Mouse (Mus musculus) forebrain, embryonic 13.5 days (tissue): ENCODE measurements around the gene Ddah1. TPM values are rescaled to one million over a fixed set of nuclear protein-coding genes. Genes with fewer than 3 reads are reported as not detected.

Source experiments
- ATAC-seq: fragments of 200-750 bp; cut with Nextera tagmentation; 2 replicates; pipeline ENCODE4 v1.8.0; 2017
- H3K27ac ChIP-seq: fragments of 300-500 bp; sonication (generic); 2 replicates; pipeline ENCODE4 v1.5.1; 2015; ENCODE audit warnings: inconsistent platforms, mild to moderate bottlenecking, moderate library complexity
- H3K27me3 ChIP-seq: fragments of 300-500 bp; sonication (generic); 2 replicates; pipeline ENCODE4 v1.6.1; 2015; ENCODE audit warnings: mild to moderate bottlenecking, inconsistent platforms
- H3K36me3 ChIP-seq: fragments of 300-500 bp; sonication (generic); 2 replicates; pipeline ENCODE4 v1.6.1; 2015; ENCODE audit warnings: mild to moderate bottlenecking, inconsistent platforms; ENCODE audit not compliant: poor library complexity, severe bottlenecking
- H3K4me1 ChIP-seq: fragments of 300-500 bp; sonication (generic); 2 replicates; pipeline ENCODE4 v1.6.1; 2015; ENCODE audit warnings: inconsistent platforms
- H3K4me2 ChIP-seq: fragments of 300-500 bp; sonication (generic); 2 replicates; pipeline ENCODE4 v1.6.1; 2015; ENCODE audit warnings: inconsistent platforms, mild to moderate bottlenecking, moderate library complexity
- H3K4me3 ChIP-seq: fragments of 300-500 bp; sonication (generic); 2 replicates; pipeline ENCODE4 v1.5.1; 2015; ENCODE audit warnings: mild to moderate bottlenecking, inconsistent platforms
- H3K9ac ChIP-seq: fragments of 300-500 bp; sonication (generic); 2 replicates; pipeline ENCODE4 v1.6.1; 2015; ENCODE audit warnings: mild to moderate bottlenecking, inconsistent platforms
- H3K9me3 ChIP-seq: fragments of 300-500 bp; sonication (generic); replicated peaks from 2 replicates; pipeline ENCODE4 v1.6.1; 2016; ENCODE audit warnings: inconsistent platforms
- WGBS: fragments of 180-500 bp; shearing (Covaris S2); methylation state at CpG from one replicate; pipeline ENCODE4 v1.1.7; 2015; 5-methylcytosine and 5-hydroxymethylcytosine counted together
- polyA plus RNA-seq: library from polyadenylated mRNA; unstranded; fragments of >200 nt; fragmentation: Nextera tagmentation; extraction: Ambion mirVana; gene quantifications from 2 replicates; pipeline ENCODE4 v1.2.1, GENCODE M21; 2015

The Ddah1 gene
- polyA plus RNA-seq, 1 experiment from 2014 or later = 149 TPM

DNA sequence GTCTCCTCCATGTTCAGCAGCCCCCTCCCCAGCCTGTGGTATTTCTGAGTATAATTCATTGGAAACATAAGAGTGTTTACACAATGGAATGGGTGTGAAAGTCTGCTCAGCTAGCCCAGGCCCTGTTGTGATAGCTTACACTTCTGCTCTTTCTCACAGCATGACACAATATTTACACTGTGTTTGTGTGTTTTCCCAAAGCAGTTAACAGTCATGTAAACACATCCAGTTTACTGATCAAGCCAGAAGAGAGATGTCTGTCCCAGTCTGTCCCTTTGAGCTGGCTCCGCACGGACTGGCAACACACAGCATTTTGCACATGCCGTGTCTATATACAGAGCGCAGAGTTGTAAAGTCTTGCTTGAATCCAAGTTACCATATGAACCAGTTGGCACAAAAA lies 32.2 kb downstream of the Ddah1 start:
- H3K4me2 ChIP-seq = no peak overlapping the region
- H3K9ac ChIP-seq = no peak overlapping the region
- H3K27me3 ChIP-seq = no peaks in the 10 kb centered on the region
- no peaks in the 10 kb centered on the region for H3K4me1 ChIP-seq
- no peaks in the 10 kb centered on the region for H3K36me3 ChIP-seq
- no peaks in the 10 kb centered on the region for H3K9me3 ChIP-seq
- WGBS = 84% methylated on average over 4 of the region's 4 CpGs
- no peak overlapping the region for H3K4me3 ChIP-seq
- H3K27ac ChIP-seq = no peak overlapping the region
- peak; percentile 88 for ATAC-seq

DNA sequence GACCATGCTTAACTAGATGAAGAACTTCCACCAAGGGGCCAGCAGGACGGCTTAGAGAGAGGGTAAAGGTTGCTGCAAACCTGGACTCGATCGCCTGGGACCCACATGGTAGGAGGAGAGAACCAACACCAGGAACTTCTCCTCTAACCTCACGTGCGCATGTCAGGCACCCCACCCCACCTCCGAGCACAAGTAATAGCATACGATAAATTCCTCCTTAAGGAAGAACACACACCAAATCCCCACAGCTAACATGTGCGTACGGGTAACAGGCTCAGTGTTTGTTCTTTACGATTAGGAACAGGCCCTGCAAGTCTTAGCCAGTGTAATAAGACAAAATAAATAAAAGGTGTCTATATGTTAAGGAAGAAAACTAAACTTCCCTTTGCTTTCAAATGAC lies 35.9 kb downstream of the Ddah1 start:
- Histone ChIP-seq H3K9me3 (no peaks in the 10 kb centered on the region), H3K27ac (no peak overlapping the region), H3K36me3 (no peaks in the 10 kb centered on the region), H3K4me1 (no peaks in the 10 kb centered on the region), H3K4me2 (no peak overlapping the region), H3K4me3 (no peak overlapping the region), H3K9ac (no peak overlapping the region), H3K27me3 (no peaks in the 10 kb centered on the region)
- ATAC-seq = no peak
- WGBS = 89% methylated on average over 10 of the region's 10 CpGs

GRCm38 (mm10) chr3:145795896-145796295 lies 37.4 kb downstream of the Ddah1 start:
- no peak overlapping the region for H3K4me3 ChIP-seq
- H3K9me3 ChIP-seq = no peaks in the 10 kb centered on the region
- ATAC-seq = no peak
- H3K4me2 ChIP-seq = no peak overlapping the region
- H3K9ac ChIP-seq = no peak overlapping the region
- H3K27me3 ChIP-seq = no peaks in the 10 kb centered on the region
- H3K27ac ChIP-seq = no peak overlapping the region
- H3K36me3 ChIP-seq = no peaks in the 10 kb centered on the region
- 76% methylated on average over 7 of the region's 7 CpGs for WGBS
- no peaks in the 10 kb centered on the region; the same call in 1 of the 2 replicates for H3K4me1 ChIP-seq

DNA sequence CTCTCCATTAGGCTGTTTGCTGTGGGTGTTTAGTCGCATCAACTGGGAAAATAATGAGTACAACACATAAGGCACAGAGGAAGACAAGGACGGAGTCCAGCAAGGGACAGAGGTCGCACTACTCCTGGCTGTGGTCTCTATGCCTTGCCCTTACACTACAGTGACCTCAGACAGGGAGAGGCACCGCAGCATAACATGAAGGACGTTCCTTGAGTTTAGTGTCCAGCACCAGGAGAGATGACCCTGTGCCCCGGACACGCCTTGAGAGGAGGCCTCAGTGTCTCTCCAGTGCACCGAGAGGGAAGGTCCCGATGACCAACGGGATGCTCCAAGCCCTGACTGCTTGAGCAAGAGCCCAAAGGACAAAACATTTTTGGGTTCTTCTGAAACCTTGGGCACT lies 39.6 kb downstream of the Ddah1 start:
- WGBS = 93% methylated on average over 10 of the region's 10 CpGs
- H3K27ac ChIP-seq = no peak overlapping the region
- H3K9me3 ChIP-seq = no peaks in the 10 kb centered on the region

DNA sequence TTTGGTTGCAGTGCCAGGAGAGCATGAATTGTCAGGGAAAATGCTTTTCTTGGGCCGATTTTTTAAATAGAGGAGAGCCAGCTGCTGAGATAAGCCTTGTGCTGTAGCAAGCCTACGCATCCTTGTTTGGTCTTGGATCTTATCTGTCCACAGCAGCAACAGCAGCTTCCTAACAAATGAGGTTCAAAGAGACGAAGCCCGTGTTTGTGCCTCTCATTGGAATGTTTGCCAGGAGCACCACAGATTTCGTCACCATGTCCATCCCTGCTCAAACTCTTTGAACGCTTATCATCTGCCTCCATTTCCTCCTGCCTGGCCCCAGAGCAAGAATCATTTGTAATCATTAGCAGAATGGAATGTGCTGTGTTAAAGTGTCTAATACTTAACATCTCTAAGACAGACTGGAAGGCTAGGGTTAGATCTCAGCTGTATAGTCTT lies 40.3 kb downstream of the Ddah1 start:
- no peaks in the 10 kb centered on the region for H3K27me3 ChIP-seq
- ATAC-seq = no peak
- no peaks in the 10 kb centered on the region; the same call in 1 of the 2 replicates for H3K4me1 ChIP-seq
- H3K9me3 ChIP-seq = no peaks in the 10 kb centered on the region
- no peak overlapping the region for H3K4me2 ChIP-seq
- H3K9ac ChIP-seq = no peak overlapping the region
- H3K4me3 ChIP-seq = no peak overlapping the region
- no peaks in the 10 kb centered on the region for H3K36me3 ChIP-seq
- WGBS = 83% methylated on average over 6 of the region's 6 CpGs
- H3K27ac ChIP-seq = no peak overlapping the region

More for the DNA sequence above, 39.6 kb downstream of the Ddah1 start:
- H3K27me3 ChIP-seq = no peaks in the 10 kb centered on the region
- H3K4me1 ChIP-seq = no peaks in the 10 kb centered on the region; the same call in 1 of the 2 replicates
- no peak overlapping the region for H3K9ac ChIP-seq
- ATAC-seq = no peak
- no peaks in the 10 kb centered on the region for H3K36me3 ChIP-seq
- no peak overlapping the region for H3K4me3 ChIP-seq
- no peak overlapping the region for H3K4me2 ChIP-seq

- H3K27ac ChIP-seq = no peak overlapping the region
- H3K9me3 ChIP-seq = no peaks in the 10 kb centered on the region
- H3K27me3 ChIP-seq = no peaks in the 10 kb centered on the region
- peaks cover 2% of the 10 kb centered on the region; the same call in 1 of the 2 replicates for H3K4me1 ChIP-seq
- no peak overlapping the region for H3K4me2 ChIP-seq
- 84% methylated on average over 3 of the region's 3 CpGs for WGBS
- H3K36me3 ChIP-seq = no peaks in the 10 kb centered on the region
- no peak for ATAC-seq
- no peak overlapping the region for H3K4me3 ChIP-seq
- H3K9ac ChIP-seq = no peak overlapping the region
These were observed 40.9 kb downstream of the Ddah1 start for GRCm38 (mm10) chr3:145799365-145799764.

- 86% methylated on average over 6 of the region's 6 CpGs for WGBS
- no peak overlapping the region for H3K4me2 ChIP-seq
- H3K36me3 ChIP-seq = no peaks in the 10 kb centered on the region
- no peak for ATAC-seq
- H3K4me1 ChIP-seq = peaks cover 26% of the 10 kb centered on the region
- no peaks in the 10 kb centered on the region for H3K9me3 ChIP-seq
- H3K27me3 ChIP-seq = no peaks in the 10 kb centered on the region
- no peak overlapping the region for H3K4me3 ChIP-seq
- H3K9ac ChIP-seq = no peak overlapping the region
- no peak overlapping the region for H3K27ac ChIP-seq
These were observed 43.6 kb downstream of the Ddah1 start for GRCm38 (mm10) chr3:145802106-145802505.

DNA sequence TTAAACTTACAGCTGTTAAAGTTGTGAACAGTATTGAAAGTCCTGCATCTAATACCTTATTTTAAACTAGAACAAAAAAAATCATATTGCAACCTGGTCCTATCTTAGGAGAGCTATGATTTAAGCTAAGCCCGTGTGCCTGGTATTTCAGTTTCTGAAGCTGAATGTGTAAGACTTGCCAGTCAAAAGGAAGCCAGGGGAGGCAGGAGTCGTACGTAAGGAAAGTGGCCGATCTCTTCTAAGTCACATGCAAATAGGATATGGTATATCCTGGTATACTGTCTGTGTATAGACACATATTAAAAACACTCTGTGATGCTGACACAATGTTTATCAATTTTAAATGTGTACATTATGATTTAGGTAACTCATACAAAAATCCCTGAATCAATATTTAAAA lies 47.4 kb downstream of the Ddah1 start:
- H3K27ac ChIP-seq = no peak overlapping the region
- no peaks in the 10 kb centered on the region for H3K27me3 ChIP-seq
- peaks cover 26% of the 10 kb centered on the region for H3K4me1 ChIP-seq
- no peaks in the 10 kb centered on the region for H3K36me3 ChIP-seq
- H3K4me3 ChIP-seq = no peak overlapping the region
- H3K9ac ChIP-seq = no peak overlapping the region
- H3K4me2 ChIP-seq = peak overlapping the region; percentile 29; the same call in 1 of the 2 replicates
- WGBS = 7% methylated on average over 4 of the region's 4 CpGs
- 0 out of 2 replicates have a peak, but pooled peaks have one; percentile 24 for ATAC-seq
- no peaks in the 10 kb centered on the region for H3K9me3 ChIP-seq

- peak overlapping the region; percentile 48 for H3K4me2 ChIP-seq
- no peak overlapping the region for H3K9ac ChIP-seq
- peaks cover 26% of the 10 kb centered on the region for H3K4me1 ChIP-seq
- no peaks in the 10 kb centered on the region for H3K27me3 ChIP-seq
- no peaks in the 10 kb centered on the region for H3K36me3 ChIP-seq
- ATAC-seq = peak; percentile 78; the same call in 1 of the 2 replicates
- no peak overlapping the region for H3K4me3 ChIP-seq
- peak overlapping the region; percentile 51; the same call in 1 of the 2 replicates for H3K27ac ChIP-seq
- WGBS = 4% methylated on average over 5 of the region's 5 CpGs
- H3K9me3 ChIP-seq = no peaks in the 10 kb centered on the region
These were observed 48.0 kb downstream of the Ddah1 start for GRCm38 (mm10) chr3:145806502-145806901.

- Histone ChIP-seq H3K27ac (0 out of 2 replicates have a peak overlapping the region, but pooled peaks have one; percentile 31), H3K36me3 (no peaks in the 10 kb centered on the region), H3K27me3 (no peaks in the 10 kb centered on the region), H3K4me2 (no peak overlapping the region), H3K4me3 (no peak overlapping the region), H3K4me1 (peaks cover 20% of the 10 kb centered on the region), H3K9me3 (no peaks in the 10 kb centered on the region), H3K9ac (no peak overlapping the region)
- WGBS = 89% methylated on average over 1 of the region's 1 CpGs
- no peak for ATAC-seq
These were observed 58.3 kb downstream of the Ddah1 start for GRCm38 (mm10) chr3:145816807-145817206.

DNA sequence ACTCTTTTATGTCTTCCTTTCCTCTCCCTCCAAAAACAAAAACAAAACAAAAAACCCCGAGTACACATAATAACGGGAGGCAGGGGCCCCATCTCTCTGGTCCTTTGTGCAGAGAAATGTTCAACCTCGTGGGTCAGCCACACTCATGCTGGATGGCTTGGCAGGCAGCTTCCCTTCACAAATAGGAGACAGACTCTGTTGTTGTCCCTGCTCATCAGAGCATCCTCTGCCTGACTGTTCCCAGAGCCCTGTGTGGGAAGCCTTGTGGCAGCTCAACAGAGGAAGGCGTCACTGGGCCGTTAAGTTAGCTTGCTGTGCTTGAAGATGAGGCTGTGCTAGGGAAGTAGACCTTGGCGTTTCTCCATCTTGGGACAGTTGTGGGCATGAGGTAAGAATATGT lies 58.8 kb downstream of the Ddah1 start:
- Histone ChIP-seq H3K4me3 (no peak overlapping the region), H3K27me3 (no peaks in the 10 kb centered on the region), H3K36me3 (no peaks in the 10 kb centered on the region), H3K27ac (peak overlapping the region; percentile 31; the same call in 1 of the 2 replicates), H3K9ac (no peak overlapping the region), H3K4me2 (no peak overlapping the region), H3K4me1 (peaks cover 20% of the 10 kb centered on the region), H3K9me3 (no peaks in the 10 kb centered on the region)
- WGBS = 36% methylated on average over 6 of the region's 6 CpGs
- ATAC-seq = peak; percentile 57

GRCm38 (mm10) chr3:145820439-145820838 lies 62.0 kb downstream of the Ddah1 start:
- Histone ChIP-seq H3K4me3 (no peak overlapping the region), H3K36me3 (no peaks in the 10 kb centered on the region)
- 88% methylated on average over 2 of the region's 2 CpGs for WGBS

GRCm38 (mm10) chr3:145820938-145821337 lies 62.5 kb downstream of the Ddah1 start:
- H3K9me3 ChIP-seq = no peaks in the 10 kb centered on the region
- no peaks in the 10 kb centered on the region for H3K36me3 ChIP-seq
- no peaks in the 10 kb centered on the region for H3K27me3 ChIP-seq
- peaks cover 48% of the 10 kb centered on the region for H3K4me1 ChIP-seq
- no peak for ATAC-seq
- no peak overlapping the region for H3K27ac ChIP-seq
- 100% methylated on average over 2 of the region's 2 CpGs for WGBS
- no peak overlapping the region for H3K9ac ChIP-seq
- H3K4me3 ChIP-seq = no peak overlapping the region
- no peak overlapping the region for H3K4me2 ChIP-seq

More at GRCm38 (mm10) chr3:145820439-145820838, 62.0 kb downstream of the Ddah1 start:
- Histone ChIP-seq H3K9ac (no peak overlapping the region), H3K27me3 (no peaks in the 10 kb centered on the region), H3K4me2 (no peak overlapping the region), H3K9me3 (no peaks in the 10 kb centered on the region), H3K4me1 (peaks cover 44% of the 10 kb centered on the region), H3K27ac (no peak overlapping the region)
- no peak for ATAC-seq
